Mouse (Mus musculus): ENCODE data around the gene Pptc7. TPM values are rescaled to one million over a fixed set of nuclear protein-coding genes. Genes with fewer than 3 reads are reported as not detected.

Gene Pptc7
- total and polyA plus RNA-seq, 2 experiments from 2014 or later = 6.7 to 18.3 TPM

DNA sequence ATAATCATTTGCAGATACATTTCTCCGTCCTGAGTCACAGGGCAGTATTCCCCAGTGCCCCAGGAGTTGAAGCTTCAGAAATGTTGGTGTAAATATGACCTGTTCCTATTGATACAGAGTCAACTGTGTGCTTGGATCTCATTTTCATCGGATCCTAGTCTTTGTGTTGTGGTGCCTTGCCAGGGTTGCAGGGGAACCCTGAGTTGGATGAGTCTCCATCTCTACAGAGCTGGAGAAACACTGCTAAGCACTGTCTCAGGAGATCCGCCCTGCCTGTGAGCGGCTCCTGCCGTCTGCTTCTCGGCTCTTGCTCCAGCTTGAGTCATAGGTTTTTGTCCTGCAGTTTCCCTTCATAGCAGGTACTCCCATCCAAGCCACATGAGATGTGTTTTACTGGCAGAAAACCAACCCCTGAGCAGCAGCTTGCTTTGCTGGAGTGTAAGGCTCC is 15.9 kb downstream of the Pptc7 start:
- Histone ChIP-seq H3K27ac (ENCODE audit: low read depth, low read length) (no peak overlapping the region), H3K9ac (no peak overlapping the region), H3K9me3 (ENCODE audit: low read length) (no peaks in the 10 kb centered on the region), H3K4me2 (ENCODE audit: low read depth) (no peak overlapping the region), H3K27me3 (ENCODE audit: insufficient read depth, low read length) (no peaks in the 10 kb centered on the region), H3K4me1 (ENCODE audit: insufficient read depth) (no peaks in the 10 kb centered on the region), H3K36me3 (ENCODE audit: insufficient read depth) (no peaks in the 10 kb centered on the region), H3K4me3 (ENCODE audit: low read depth, low read length) (no peak overlapping the region)
- TF ChIP-seq CTCF (IDR thresholded peaks at IDR 0.05; ENCODE audit: low read depth) = no peak
- 82% methylated on average over 6 of the region's 6 CpGs for WGBS
- no peak for DNase-seq
- no peak for ATAC-seq

DNA sequence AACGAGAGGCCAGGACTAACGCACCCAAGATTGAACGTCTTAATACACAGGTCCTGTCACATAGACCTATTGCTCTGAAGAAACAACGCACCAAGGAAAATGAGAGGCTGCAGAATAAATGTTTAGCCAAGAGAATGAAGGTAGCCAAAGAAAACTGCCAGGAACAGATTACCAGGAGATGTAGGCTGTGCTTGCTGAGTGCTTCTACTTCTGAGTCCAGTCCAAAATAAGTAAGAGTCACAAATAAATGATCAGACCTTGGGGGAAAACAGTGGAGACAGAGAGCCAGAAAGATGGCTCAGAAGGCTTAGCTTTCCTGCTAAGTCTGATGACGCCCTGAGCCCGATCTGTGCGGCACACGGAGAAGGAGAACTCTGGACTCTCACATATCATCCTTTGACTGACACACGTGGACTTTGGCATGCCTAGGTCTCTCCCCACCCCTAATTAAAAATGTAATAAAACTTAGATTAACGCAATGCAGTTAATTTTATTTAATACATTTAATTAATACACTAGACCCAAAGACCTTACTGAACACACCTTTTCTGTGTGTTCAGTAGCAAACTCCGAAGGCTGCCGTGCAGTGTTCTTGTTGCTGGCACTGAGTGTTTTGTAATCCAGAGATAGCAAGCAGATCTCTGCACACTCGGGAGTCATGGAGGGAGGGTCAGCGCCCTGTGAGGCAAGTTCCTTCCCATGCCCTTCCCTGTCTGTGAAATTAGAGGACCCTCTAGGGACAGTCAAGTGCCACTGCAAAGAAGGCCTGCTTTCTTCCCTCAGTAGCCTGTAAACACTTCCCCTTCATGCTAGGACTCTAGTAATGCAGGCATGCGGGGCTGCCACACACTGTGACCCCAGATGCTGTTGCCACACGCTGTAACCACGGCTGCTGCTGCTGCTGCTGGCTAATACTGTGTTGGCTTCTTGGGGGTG is 18.9 kb downstream of the Pptc7 start:
- TF ChIP-seq CTCF (IDR thresholded peaks at IDR 0.05; ENCODE audit: low read depth) = peak; percentile 13; the same call in 1 of the 2 replicates
- H3K4me3 ChIP-seq (ENCODE audit: low read depth, low read length) = no peak overlapping the region
- H3K9me3 ChIP-seq (ENCODE audit: low read length) = no peaks in the 10 kb centered on the region
- H3K27ac ChIP-seq (ENCODE audit: low read depth, low read length) = 0 out of 2 replicates have a peak overlapping the region, but pooled peaks have one; percentile 21
- H3K36me3 ChIP-seq (ENCODE audit: insufficient read depth) = no peaks in the 10 kb centered on the region
- DNase-seq (no peak), ATAC-seq (no peak)
- no peak overlapping the region for H3K9ac ChIP-seq
- no peak overlapping the region for H3K4me2 ChIP-seq (ENCODE audit: low read depth)
- H3K4me1 ChIP-seq (ENCODE audit: insufficient read depth) = no peaks in the 10 kb centered on the region
- WGBS = 75% methylated on average over 17 of the region's 17 CpGs
- H3K27me3 ChIP-seq (ENCODE audit: insufficient read depth, low read length) = no peaks in the 10 kb centered on the region

DNA sequence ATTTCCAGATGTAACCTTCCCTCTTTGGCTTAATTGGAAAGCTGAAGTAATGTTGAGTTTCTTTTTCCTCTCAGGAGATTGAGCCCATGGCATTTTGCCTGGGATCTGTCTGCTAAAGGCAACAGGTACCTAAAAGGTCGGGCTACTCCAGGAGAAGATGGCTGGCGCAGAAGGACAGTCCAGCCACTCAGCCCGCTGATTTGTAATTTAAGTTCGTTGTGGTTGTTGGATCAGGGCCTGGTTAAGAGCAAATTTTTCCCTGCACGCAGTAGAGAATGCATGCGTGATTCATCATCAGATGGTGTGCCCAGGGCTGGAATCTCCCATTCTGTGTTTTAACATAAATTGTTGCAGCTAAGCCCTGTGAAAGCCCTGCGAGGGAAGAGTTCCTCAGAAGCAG is 19.8 kb downstream of the Pptc7 start:
- Histone ChIP-seq H3K9ac (no peak overlapping the region), H3K4me3 (ENCODE audit: low read depth, low read length) (no peak overlapping the region), H3K9me3 (ENCODE audit: low read length) (no peaks in the 10 kb centered on the region), H3K4me2 (ENCODE audit: low read depth) (no peak overlapping the region), H3K4me1 (ENCODE audit: insufficient read depth) (no peaks in the 10 kb centered on the region), H3K36me3 (ENCODE audit: insufficient read depth) (no peaks in the 10 kb centered on the region), H3K27me3 (ENCODE audit: insufficient read depth, low read length) (no peaks in the 10 kb centered on the region), H3K27ac (ENCODE audit: low read depth, low read length) (no peak overlapping the region)
- DNase-seq (no peak), ATAC-seq (no peak)
- TF ChIP-seq CTCF (IDR thresholded peaks at IDR 0.05; ENCODE audit: low read depth) = no peak
- WGBS = 64% methylated on average over 7 of the region's 7 CpGs

DNA sequence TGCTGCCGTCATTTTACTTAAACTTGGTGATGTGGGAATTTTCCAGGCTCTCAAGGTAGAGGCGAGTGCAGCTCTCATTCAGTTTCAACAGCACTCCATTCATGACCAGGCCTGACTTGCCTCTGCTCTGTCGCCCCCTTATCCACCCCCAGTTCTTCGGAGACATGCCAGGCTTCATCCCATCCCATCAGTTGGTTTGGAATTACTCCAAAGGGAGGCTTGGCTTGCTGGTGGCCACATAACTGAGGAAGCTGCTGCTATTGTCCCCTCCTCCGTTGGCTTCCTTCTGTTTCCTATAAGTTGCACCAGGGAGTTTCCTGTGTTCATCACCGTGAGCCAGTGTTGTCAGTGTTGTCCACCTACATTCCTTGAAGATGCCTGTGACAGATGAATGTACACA is 20.4 kb downstream of the Pptc7 start:
- Histone ChIP-seq H3K9ac (no peak overlapping the region), H3K4me3 (ENCODE audit: low read depth, low read length) (no peak overlapping the region), H3K9me3 (ENCODE audit: low read length) (no peaks in the 10 kb centered on the region), H3K4me1 (ENCODE audit: insufficient read depth) (no peaks in the 10 kb centered on the region), H3K27ac (ENCODE audit: low read depth, low read length) (no peak overlapping the region), H3K36me3 (ENCODE audit: insufficient read depth) (peaks cover 2% of the 10 kb centered on the region; the same call in 1 of the 2 replicates), H3K27me3 (ENCODE audit: insufficient read depth, low read length) (no peaks in the 10 kb centered on the region), H3K4me2 (ENCODE audit: low read depth) (no peak overlapping the region)
- 80% methylated on average over 6 of the region's 6 CpGs for WGBS
- TF ChIP-seq CTCF (IDR thresholded peaks at IDR 0.05; ENCODE audit: low read depth) = no peak
- ATAC-seq = no peak
- no peak for DNase-seq

DNA sequence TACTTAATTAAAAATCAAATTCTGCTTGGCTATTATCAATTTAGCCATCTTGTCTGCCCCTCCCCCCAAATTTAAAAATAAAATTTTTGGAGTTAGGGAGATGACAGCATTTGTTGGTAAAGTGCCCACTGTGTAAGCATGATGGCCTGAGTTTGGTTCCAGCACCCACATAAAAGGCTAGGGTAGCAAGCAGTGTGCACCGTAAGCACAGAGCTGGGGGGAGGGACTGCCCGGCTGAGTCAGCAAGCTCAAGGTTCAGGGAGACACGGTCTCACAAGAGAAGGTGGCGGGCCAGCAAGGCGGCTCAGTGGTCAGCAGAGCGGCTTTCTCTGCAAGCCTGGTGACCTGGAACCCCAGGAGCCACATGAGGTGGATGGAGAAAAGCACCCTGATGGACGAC is 21.3 kb downstream of the Pptc7 start:
- no peak overlapping the region for H3K9ac ChIP-seq
- TF ChIP-seq CTCF (IDR thresholded peaks at IDR 0.05; ENCODE audit: low read depth) = no peak
- H3K4me1 ChIP-seq (ENCODE audit: insufficient read depth) = no peaks in the 10 kb centered on the region
- no peaks in the 10 kb centered on the region for H3K27me3 ChIP-seq (ENCODE audit: insufficient read depth, low read length)
- no peak for DNase-seq
- ATAC-seq = no peak
- no peak overlapping the region for H3K4me2 ChIP-seq (ENCODE audit: low read depth)
- H3K9me3 ChIP-seq (ENCODE audit: low read length) = no peaks in the 10 kb centered on the region
- H3K4me3 ChIP-seq (ENCODE audit: low read depth, low read length) = no peak overlapping the region
- H3K36me3 ChIP-seq (ENCODE audit: insufficient read depth) = peaks cover 4% of the 10 kb centered on the region; the same call in 1 of the 2 replicates
- 91% methylated on average over 7 of the region's 7 CpGs for WGBS
- no peak overlapping the region for H3K27ac ChIP-seq (ENCODE audit: low read depth, low read length)

DNA sequence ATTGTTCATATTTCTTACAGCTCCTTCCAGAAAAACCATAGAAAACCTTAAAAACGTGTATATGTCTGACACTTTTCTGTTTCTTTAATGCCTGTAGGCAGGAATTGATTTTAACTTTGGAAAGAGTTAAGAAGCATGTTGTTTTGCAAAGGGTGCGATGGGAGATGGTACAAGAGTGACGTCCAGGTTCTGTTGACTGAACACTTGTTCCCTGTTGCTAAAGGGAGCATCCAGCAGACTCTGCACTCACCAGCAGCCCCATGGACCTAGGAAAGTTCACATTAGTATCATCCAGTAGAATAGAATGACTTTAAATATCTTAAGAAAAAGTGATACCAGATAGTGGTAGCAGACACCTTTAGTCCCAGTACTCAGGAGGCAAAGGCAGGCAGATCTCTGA is 22.4 kb downstream of the Pptc7 start:
- Histone ChIP-seq H3K9me3 (ENCODE audit: low read length) (no peaks in the 10 kb centered on the region), H3K27ac (ENCODE audit: low read depth, low read length) (no peak overlapping the region), H3K9ac (no peak overlapping the region), H3K4me3 (ENCODE audit: low read depth, low read length) (no peak overlapping the region), H3K27me3 (ENCODE audit: insufficient read depth, low read length) (no peaks in the 10 kb centered on the region), H3K4me1 (ENCODE audit: insufficient read depth) (no peaks in the 10 kb centered on the region), H3K36me3 (ENCODE audit: insufficient read depth) (peaks cover 4% of the 10 kb centered on the region; the same call in 1 of the 2 replicates), H3K4me2 (ENCODE audit: low read depth) (no peak overlapping the region)
- 89% methylated on average over 3 of the region's 3 CpGs for WGBS
- ATAC-seq (no peak), DNase-seq (no peak)
- no peak for TF ChIP-seq CTCF (IDR thresholded peaks at IDR 0.05; ENCODE audit: low read depth)

DNA sequence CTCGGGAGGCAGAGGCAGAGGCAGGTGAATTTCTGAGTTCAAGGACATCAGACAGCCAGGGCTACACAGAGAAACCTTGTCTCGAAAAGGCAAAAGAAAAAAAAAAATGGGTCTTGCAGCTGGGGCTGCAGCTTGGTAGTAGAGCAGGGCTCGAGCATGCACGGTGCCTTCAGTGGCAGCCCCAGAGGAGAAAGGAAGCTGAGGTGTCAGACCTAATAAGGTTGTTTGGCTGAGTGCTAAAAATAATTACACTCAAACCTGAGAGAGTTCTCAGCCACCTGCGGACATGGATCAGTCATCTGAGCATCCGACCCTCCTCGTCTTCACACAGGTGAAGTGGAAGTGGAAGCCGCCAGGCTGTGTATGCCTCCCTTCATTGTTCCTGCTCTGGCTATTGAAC is 26.5 kb downstream of the Pptc7 start:
- Histone ChIP-seq H3K4me3 (ENCODE audit: low read depth, low read length) (no peak overlapping the region), H3K4me1 (ENCODE audit: insufficient read depth) (no peaks in the 10 kb centered on the region), H3K27ac (ENCODE audit: low read depth, low read length) (no peak overlapping the region), H3K4me2 (ENCODE audit: low read depth) (no peak overlapping the region), H3K36me3 (ENCODE audit: insufficient read depth) (peaks cover 9% of the 10 kb centered on the region), H3K27me3 (ENCODE audit: insufficient read depth, low read length) (no peaks in the 10 kb centered on the region), H3K9me3 (ENCODE audit: low read length) (no peaks in the 10 kb centered on the region), H3K9ac (no peak overlapping the region)
- no peak for ATAC-seq
- no peak for TF ChIP-seq CTCF (IDR thresholded peaks at IDR 0.05; ENCODE audit: low read depth)
- no peak for DNase-seq
- WGBS = 77% methylated on average over 8 of the region's 8 CpGs
